Mouse (Mus musculus): ENCODE data around the gene Nkain4. TPM values are rescaled to one million over a fixed set of nuclear protein-coding genes. Genes with fewer than 3 reads are reported as not detected.

The Nkain4 gene
- total RNA-seq, 2 experiments from 2014 or later = 38.9 to 44.7 TPM

DNA sequence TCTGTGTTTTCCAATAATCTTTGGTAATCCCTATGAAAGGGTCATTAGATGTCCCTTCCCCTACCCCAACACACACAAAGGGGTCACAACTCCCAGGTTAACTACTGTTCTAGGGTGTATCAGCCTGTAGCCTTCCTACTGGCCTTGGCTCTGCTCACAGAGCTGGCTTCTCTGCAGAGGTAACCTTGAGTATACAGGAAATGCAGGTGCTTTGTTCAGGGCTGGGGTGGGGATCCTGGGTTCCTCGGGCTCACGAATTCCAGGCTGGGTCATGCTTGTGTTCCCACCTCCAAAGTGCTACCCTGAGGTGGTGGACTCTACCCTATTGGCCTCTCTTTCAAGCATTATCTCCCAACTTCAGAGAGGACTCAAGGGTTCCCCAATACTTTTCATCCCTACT lies 31.1 kb upstream of the Nkain4 start:
- DNase-seq (ENCODE audit: extremely low spot score in 1 of 2, low spot score in 2 of 2) = no peak
- no peak overlapping the region for H3K4me3 ChIP-seq
- intact Hi-C loops (cut with DNase I) = no loop called here
- TF ChIP-seq CTCF (IDR thresholded peaks at IDR 0.05) = no peak
- H3K27ac ChIP-seq = no peak overlapping the region

DNA sequence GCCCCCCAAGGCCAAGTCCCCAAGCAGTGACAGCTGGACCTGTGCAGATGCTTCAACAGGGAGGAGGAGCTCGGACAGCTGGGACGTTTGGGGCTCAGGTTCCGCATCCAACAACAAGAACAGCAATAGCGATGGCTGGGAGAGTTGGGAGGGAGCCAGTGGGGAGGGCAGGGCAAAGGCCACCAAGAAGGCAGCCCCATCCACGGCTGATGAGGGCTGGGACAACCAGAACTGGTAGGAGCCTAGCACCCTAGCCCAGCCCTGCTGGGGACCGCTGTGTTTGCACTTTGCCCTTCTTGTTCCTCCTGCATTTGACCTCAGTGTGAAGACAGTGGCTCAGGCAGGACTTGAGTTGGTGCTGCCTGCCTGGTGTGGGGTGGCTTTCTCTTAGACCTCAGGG lies 26.6 kb upstream of the Nkain4 start:
- TF ChIP-seq CTCF (IDR thresholded peaks at IDR 0.05) = no peak
- no peak for DNase-seq (ENCODE audit: extremely low spot score in 1 of 2, low spot score in 2 of 2)
- Histone ChIP-seq H3K4me3 (no peak overlapping the region), H3K27ac (no peak overlapping the region)
- intact Hi-C loops (cut with DNase I) = no loop called here

DNA sequence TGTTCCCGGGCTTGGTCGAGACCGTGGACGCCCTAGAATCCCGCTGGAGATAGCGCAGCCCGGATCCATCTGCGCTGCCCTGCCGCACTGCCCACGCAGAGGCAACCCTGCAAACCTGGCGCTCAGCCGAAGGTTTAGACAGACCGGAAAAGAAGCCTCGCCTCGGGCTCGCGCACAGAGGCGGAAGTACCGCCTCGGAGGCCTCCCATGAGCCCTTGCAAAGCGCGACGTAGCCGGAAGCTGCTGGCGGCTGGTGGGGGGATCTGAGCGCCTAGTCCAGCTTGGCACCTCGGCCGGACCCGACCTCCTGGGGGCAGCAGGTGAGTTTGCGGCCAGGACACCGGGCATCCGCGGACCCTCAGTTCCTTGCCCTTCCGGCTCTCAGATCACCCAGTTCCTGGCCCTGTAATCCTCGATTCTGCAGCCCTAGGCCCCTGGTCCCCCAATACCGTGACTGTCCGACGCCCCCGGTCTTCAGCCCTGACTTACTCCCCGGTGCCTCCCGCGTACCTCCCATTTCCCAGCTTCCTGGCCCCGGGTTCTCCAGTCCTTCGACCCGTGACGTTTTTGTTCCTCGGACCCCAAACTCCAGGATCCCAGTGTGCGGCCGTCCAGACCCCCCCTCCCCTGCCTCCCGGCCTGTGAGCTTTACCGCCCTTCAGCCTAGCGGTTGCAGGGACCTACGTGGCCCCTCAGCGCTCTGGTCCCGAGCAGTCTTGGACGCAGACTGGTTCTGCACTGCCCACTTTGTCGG lies 12.7 kb upstream of the Nkain4 start, which contains the start of gene Arfgap1:
TSS of gene Arfgap1 (plus strand) at position 216 of the 754 bp plus-strand sequence.
- intact Hi-C loops (cut with DNase I) = loop anchor here (10.0 kb wide), 1 partner anchor 382 kb away; the partner anchor contains the start of genes Mrgbp and Ogfr

DNA sequence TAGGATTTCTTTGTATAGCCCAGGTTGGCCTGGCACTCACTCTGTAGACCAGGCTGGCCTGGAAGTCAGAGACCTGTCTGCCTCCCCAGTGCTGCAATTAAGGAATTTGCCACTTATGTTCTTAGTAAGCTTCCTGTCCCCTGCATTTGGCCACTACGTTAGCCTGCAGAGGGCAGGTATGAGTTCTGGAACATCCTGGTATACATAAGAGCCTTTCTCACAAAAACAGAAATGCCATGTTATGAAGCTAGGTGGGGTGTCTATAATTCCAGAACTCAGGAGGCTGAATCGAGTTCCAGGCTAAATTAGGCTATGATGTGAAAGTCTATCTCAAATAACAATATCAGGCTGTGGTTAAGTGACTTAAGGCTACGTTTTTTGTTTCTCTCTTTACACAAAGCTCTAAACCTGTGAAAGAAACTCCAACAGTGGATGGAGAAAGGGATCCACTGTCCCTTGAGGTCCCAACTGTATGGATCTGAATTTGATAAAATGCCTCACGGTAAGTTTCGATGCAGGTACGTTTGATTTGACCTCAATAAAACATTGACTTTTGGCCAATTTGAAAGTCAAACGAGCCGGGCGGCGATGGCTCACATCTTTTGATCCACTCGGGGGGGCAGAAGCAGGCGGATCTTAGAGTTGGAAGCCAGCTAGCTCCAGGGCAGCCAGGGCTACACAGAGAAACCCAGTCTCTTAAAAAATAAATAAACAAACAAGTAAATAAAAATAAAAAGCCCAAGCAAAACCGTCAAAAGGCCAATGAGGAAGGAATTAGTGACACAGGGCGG lies 11.8 kb upstream of the Nkain4 start:
- Histone ChIP-seq H3K4me3 (peak overlapping the region; percentile 92), H3K27ac (peak overlapping the region; percentile 99)
- DNase-seq (ENCODE audit: extremely low spot score in 1 of 2, low spot score in 2 of 2) = no peak
- peak; percentile 61 for TF ChIP-seq CTCF (IDR thresholded peaks at IDR 0.05)
- intact Hi-C loops (cut with DNase I) = loop anchor here (10.0 kb wide), 1 partner anchor 381 kb away; the partner anchor contains the start of genes Mrgbp and Ogfr

More for the DNA sequence above, 12.7 kb upstream of the Nkain4 start, which contains the start of gene Arfgap1:
- peak within 1 kb of the TSS; percentile 92 for H3K4me3 ChIP-seq
- DNase-seq (ENCODE audit: extremely low spot score in 1 of 2, low spot score in 2 of 2) = peak; percentile 90 to 94
- peak within 1 kb of the TSS; percentile 99 for H3K27ac ChIP-seq
- TF ChIP-seq CTCF (IDR thresholded peaks at IDR 0.05) = no peak

DNA sequence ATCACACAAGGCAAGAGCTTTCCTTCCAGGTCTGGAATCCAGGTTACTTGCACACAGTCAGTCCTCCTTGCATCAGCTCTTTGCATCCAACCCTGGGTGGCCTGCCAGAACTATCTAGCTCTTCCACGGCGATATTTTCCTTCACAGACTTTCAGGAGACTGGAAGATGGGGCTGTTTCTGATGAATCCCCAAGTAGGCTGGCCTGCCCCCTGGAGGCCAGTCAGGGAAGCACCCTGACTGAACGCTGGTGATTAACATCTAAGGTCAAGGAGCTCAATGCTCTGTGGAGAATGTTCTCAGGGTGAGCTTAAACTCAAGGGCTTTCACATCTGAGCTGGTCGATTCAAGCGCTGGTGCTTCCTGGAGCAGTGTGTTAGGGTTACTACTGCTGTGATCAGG lies 9.5 kb upstream of the Nkain4 start:
- peak; percentile 75 to 82 for DNase-seq (ENCODE audit: extremely low spot score in 1 of 2, low spot score in 2 of 2)
- TF ChIP-seq CTCF (IDR thresholded peaks at IDR 0.05) = peak; percentile 99
- H3K27ac ChIP-seq = no peak overlapping the region
- intact Hi-C loops (cut with DNase I) = loop anchor here (1.0 to 10.0 kb wide), 2 partner anchors 39 to 379 kb away; partner anchors contain the start of genes Mrgbp and Ogfr
- no peak overlapping the region for H3K4me3 ChIP-seq

DNA sequence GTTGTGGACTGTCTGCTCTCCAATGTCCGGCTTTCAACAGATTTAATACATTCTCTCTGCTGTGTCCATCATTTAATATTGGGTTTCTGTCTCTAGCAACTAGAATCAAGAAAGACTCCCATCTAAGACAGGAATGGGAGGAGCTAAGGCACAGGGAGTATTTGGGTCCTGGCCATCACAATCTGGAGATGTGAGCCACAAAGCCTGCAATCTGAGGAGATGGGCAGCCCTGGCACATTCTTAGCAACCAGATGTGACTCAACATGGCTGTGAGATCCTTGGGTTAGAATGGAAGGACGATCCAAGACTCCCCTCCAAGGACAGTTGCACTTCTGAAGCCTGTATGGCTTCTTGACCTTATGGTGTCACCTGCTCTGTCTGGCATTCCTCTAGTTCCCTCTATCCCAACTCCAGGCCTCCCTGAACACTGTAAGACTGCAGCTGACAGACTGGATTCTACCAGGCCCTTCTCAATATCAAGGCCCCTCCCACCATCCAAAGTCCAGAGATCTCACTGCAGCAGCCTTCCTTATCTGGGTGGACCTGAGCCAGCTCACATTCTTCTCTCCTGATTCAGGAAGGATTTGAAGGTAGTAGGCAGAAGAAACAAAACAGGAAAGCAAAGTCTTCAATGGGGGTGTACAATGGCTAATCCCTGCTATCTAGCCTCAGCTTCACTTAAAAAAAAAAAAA lies 8.3 kb upstream of the Nkain4 start:
- H3K27ac ChIP-seq = no peak overlapping the region
- no peak overlapping the region for H3K4me3 ChIP-seq
- DNase-seq (ENCODE audit: extremely low spot score in 1 of 2, low spot score in 2 of 2) = no peak
- intact Hi-C loops (cut with DNase I) = loop anchor here (1.0 to 10.0 kb wide), 2 partner anchors 37 to 378 kb away; partner anchors contain the start of genes Mrgbp and Ogfr
- no peak for TF ChIP-seq CTCF (IDR thresholded peaks at IDR 0.05)

DNA sequence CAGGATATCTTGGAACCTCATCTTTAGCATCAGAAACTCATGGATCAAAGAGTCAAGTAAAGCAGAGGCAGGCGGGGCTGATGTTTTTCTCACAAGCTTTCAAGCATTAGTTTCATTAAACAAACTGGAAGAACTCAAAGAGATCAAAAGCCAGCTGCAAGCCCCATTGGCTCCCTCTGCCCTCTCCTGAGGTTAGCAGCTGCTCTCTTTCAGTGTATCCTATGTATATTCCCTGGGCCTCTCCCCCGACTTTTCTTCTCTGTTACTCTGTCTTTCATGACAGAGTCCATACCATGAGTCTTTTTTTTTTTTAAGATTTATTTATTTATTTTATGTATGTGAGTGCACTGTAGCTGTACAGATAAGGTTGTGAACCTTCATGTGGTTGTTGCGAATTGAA lies 5.7 kb upstream of the Nkain4 start:
- no peak overlapping the region for H3K4me3 ChIP-seq
- intact Hi-C loops (cut with DNase I) = loop anchor here (10.0 kb wide), 1 partner anchor 375 kb away; the partner anchor contains the start of genes Mrgbp and Ogfr
- TF ChIP-seq CTCF (IDR thresholded peaks at IDR 0.05) = no peak
- no peak overlapping the region for H3K27ac ChIP-seq
- DNase-seq (ENCODE audit: extremely low spot score in 1 of 2, low spot score in 2 of 2) = no peak

DNA sequence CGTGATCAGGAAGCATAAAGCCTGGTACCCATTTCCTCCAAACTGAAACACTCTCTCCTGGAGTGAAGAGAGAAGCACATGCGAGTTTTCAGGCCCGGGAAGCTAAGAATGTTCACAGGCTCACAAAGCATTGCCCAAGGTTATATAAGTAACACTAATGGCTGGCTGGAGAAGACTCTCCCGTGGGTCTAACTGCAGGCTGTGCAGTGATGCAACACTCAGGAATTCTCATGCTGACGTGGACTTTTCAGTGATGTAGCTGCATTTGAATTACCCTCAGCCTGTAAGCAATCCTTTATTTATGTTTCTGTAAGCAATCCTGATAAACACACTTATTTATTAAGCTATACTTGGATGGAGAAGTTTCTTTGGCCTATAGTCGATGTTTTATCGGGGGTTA lies 5.1 kb upstream of the Nkain4 start:
- no peak for DNase-seq (ENCODE audit: extremely low spot score in 1 of 2, low spot score in 2 of 2)
- no peak overlapping the region for H3K27ac ChIP-seq
- TF ChIP-seq CTCF (IDR thresholded peaks at IDR 0.05) = no peak
- intact Hi-C loops (cut with DNase I) = loop anchor here (10.0 kb wide), 1 partner anchor 375 kb away; the partner anchor contains the start of genes Mrgbp and Ogfr
- H3K4me3 ChIP-seq = no peak overlapping the region

DNA sequence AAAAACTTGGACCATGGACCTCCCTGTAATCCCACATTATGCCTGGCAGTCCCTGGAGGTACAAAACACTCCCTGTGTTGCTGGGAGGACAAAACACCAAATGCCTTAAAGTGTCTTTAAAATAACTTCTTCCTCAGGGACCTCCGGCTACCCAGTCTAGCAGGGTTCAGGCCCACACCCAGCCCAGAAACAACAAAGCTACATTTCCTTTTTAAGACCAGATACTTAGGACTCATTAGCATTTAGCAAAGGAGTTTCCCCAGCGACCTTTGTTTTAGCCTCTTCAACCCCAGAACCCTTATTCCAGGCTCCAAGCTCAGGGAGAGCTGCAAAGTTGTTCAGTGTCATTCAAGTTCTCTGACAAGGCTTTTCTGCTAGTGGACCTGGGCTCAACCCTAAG lies 861 bp downstream of the Nkain4 start:
- no peak for DNase-seq (ENCODE audit: extremely low spot score in 1 of 2, low spot score in 2 of 2)
- Histone ChIP-seq H3K4me3 (peak overlapping the region; percentile 74), H3K27ac (peak overlapping the region; percentile 94)
- intact Hi-C loops (cut with DNase I) = no loop called here
- TF ChIP-seq CTCF (IDR thresholded peaks at IDR 0.05) = no peak

DNA sequence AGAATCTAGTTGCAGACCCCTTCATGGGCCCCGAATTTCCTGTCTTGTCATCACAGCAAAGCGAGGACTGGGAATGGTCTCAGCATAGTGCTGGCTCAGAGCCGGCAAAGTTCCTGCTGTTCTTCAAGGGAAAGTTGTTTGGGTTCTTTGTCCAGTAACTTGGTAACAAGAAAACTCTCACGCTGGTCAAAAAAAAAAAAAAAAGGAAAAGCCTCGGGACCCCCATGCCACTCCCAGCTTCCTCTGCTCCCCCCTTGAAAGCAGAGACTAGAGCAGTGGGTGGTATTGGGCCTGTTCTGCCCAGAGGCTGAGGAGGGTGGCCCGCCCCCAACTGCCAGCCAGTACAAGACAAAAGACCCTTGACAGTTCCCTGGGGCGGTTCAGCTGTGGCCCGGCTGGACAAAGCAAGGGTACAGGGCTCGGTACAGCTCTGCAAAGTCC lies 1.7 kb downstream of the Nkain4 start:
- intact Hi-C loops (cut with DNase I) = no loop called here
- Histone ChIP-seq H3K27ac (peak overlapping the region; percentile 94; the same call in 1 of the 2 replicates), H3K4me3 (no peak overlapping the region)
- TF ChIP-seq CTCF (IDR thresholded peaks at IDR 0.05) = no peak
- peak in 1 of 2 experiments; percentile 38 for DNase-seq (ENCODE audit: extremely low spot score in 1 of 2, low spot score in 2 of 2)

DNA sequence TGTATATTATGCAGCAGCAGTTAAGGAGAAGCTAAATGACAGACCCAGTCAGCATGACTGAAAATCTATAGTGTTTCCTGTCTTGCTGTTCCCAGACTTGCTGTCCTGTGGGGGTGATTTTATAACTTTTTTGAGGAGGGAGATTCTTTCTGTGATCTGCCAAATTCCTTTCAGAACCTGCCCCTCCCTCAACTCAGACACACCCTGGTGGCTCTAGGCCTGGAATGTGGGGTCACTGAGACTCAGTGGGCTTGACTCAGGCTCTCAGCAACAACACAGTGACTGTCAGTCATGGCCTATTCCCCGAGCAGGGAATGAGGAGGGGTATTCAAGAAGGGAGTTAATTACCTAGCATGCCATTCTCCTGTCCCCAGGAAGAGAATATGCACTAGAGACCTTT lies 4.6 kb downstream of the Nkain4 start:
- H3K27ac ChIP-seq = no peak overlapping the region
- intact Hi-C loops (cut with DNase I) = no loop called here
- DNase-seq (ENCODE audit: extremely low spot score in 1 of 2, low spot score in 2 of 2) = no peak
- no peak for TF ChIP-seq CTCF (IDR thresholded peaks at IDR 0.05)
- H3K4me3 ChIP-seq = no peak overlapping the region
